Mouse (Mus musculus): ENCODE measurements around the gene Chst8.
A peak's percentile ranks its signal among the peaks of the same experiment; 100 is the strongest.

The Chst8 gene

GRCm38 (mm10) chr7:34693072-34693471, 119.4 kb downstream of the Chst8 start:
- no peaks in the 10 kb centered on the region for H3K27me3 ChIP-seq (ENCODE audit: control insufficient read depth, insufficient read depth, low read length, poor library complexity, severe bottlenecking)
- no peak for DNase-seq (ENCODE audit: low read depth, low spot score)
- no peaks in the 10 kb centered on the region for H3K36me3 ChIP-seq (ENCODE audit: control insufficient read depth, insufficient read depth, low read length, poor library complexity, severe bottlenecking)

GRCm38 (mm10) chr7:34690111-34690510, 122.4 kb downstream of the Chst8 start:
- Histone ChIP-seq H3K36me3 (ENCODE audit: control insufficient read depth, insufficient read depth, low read length, poor library complexity, severe bottlenecking) (no peaks in the 10 kb centered on the region), H3K27me3 (ENCODE audit: control insufficient read depth, insufficient read depth, low read length, poor library complexity, severe bottlenecking) (no peaks in the 10 kb centered on the region)
- DNase-seq (ENCODE audit: low read depth, low spot score): no peak

GRCm38 (mm10) chr7:34689028-34689427, 123.5 kb downstream of the Chst8 start:
- no peak for DNase-seq (ENCODE audit: low read depth, low spot score)
- Histone ChIP-seq H3K27me3 (ENCODE audit: control insufficient read depth, insufficient read depth, low read length, poor library complexity, severe bottlenecking) (no peaks in the 10 kb centered on the region), H3K36me3 (ENCODE audit: control insufficient read depth, insufficient read depth, low read length, poor library complexity, severe bottlenecking) (no peaks in the 10 kb centered on the region)

GRCm38 (mm10) chr7:34685801-34686200, 126.7 kb downstream of the Chst8 start:
- Histone ChIP-seq H3K27me3 (ENCODE audit: control insufficient read depth, insufficient read depth, low read length, poor library complexity, severe bottlenecking) (no peaks in the 10 kb centered on the region), H3K36me3 (ENCODE audit: control insufficient read depth, insufficient read depth, low read length, poor library complexity, severe bottlenecking) (no peaks in the 10 kb centered on the region)
- no peak for DNase-seq (ENCODE audit: low read depth, low spot score)

- no peaks in the 10 kb centered on the region for H3K36me3 ChIP-seq (ENCODE audit: control insufficient read depth, insufficient read depth, low read length, poor library complexity, severe bottlenecking)
- DNase-seq (ENCODE audit: low read depth, low spot score): no peak
- no peaks in the 10 kb centered on the region for H3K27me3 ChIP-seq (ENCODE audit: control insufficient read depth, insufficient read depth, low read length, poor library complexity, severe bottlenecking)
Observed at GRCm38 (mm10) chr7:34685176-34685575, 127.3 kb downstream of the Chst8 start.

GRCm38 (mm10) chr7:34680771-34681421, 131.6 kb downstream of the Chst8 start:
- H3K36me3 ChIP-seq (ENCODE audit: control insufficient read depth, insufficient read depth, low read length, poor library complexity, severe bottlenecking): no peaks in the 10 kb centered on the region
- no peak for DNase-seq (ENCODE audit: low read depth, low spot score)
- H3K27me3 ChIP-seq (ENCODE audit: control insufficient read depth, insufficient read depth, low read length, poor library complexity, severe bottlenecking): no peaks in the 10 kb centered on the region

- Histone ChIP-seq H3K36me3 (ENCODE audit: control insufficient read depth, insufficient read depth, low read length, poor library complexity, severe bottlenecking) (no peaks in the 10 kb centered on the region), H3K27me3 (ENCODE audit: control insufficient read depth, insufficient read depth, low read length, poor library complexity, severe bottlenecking) (no peaks in the 10 kb centered on the region)
- DNase-seq (ENCODE audit: low read depth, low spot score): no peak
Observed at GRCm38 (mm10) chr7:34679886-34680285, 132.6 kb downstream of the Chst8 start.

- no peaks in the 10 kb centered on the region for H3K36me3 ChIP-seq (ENCODE audit: control insufficient read depth, insufficient read depth, low read length, poor library complexity, severe bottlenecking)
- no peaks in the 10 kb centered on the region for H3K27me3 ChIP-seq (ENCODE audit: control insufficient read depth, insufficient read depth, low read length, poor library complexity, severe bottlenecking)
- peak; percentile 59 for DNase-seq (ENCODE audit: low read depth, low spot score)
Observed at GRCm38 (mm10) chr7:34675831-34676514, 136.5 kb downstream of the Chst8 start.

- DNase-seq (ENCODE audit: low read depth, low spot score): no peak
- Histone ChIP-seq H3K36me3 (ENCODE audit: control insufficient read depth, insufficient read depth, low read length, poor library complexity, severe bottlenecking) (no peaks in the 10 kb centered on the region), H3K27me3 (ENCODE audit: control insufficient read depth, insufficient read depth, low read length, poor library complexity, severe bottlenecking) (no peaks in the 10 kb centered on the region)
Observed at GRCm38 (mm10) chr7:34675120-34675790, 137.3 kb downstream of the Chst8 start.

- no peak for DNase-seq (ENCODE audit: low read depth, low spot score)
- no peaks in the 10 kb centered on the region for H3K27me3 ChIP-seq (ENCODE audit: control insufficient read depth, insufficient read depth, low read length, poor library complexity, severe bottlenecking)
- H3K36me3 ChIP-seq (ENCODE audit: control insufficient read depth, insufficient read depth, low read length, poor library complexity, severe bottlenecking): no peaks in the 10 kb centered on the region
Observed at GRCm38 (mm10) chr7:34672916-34673315, 139.6 kb downstream of the Chst8 start.

- Histone ChIP-seq H3K36me3 (ENCODE audit: control insufficient read depth, insufficient read depth, low read length, poor library complexity, severe bottlenecking) (no peaks in the 10 kb centered on the region), H3K27me3 (ENCODE audit: control insufficient read depth, insufficient read depth, low read length, poor library complexity, severe bottlenecking) (no peaks in the 10 kb centered on the region)
- peak; percentile 80 for DNase-seq (ENCODE audit: low read depth, low spot score)
Observed at GRCm38 (mm10) chr7:34671911-34672310, 140.6 kb downstream of the Chst8 start.

- H3K36me3 ChIP-seq (ENCODE audit: control insufficient read depth, insufficient read depth, low read length, poor library complexity, severe bottlenecking): no peaks in the 10 kb centered on the region
- no peak for DNase-seq (ENCODE audit: low read depth, low spot score)
- H3K27me3 ChIP-seq (ENCODE audit: control insufficient read depth, insufficient read depth, low read length, poor library complexity, severe bottlenecking): no peaks in the 10 kb centered on the region
Observed at GRCm38 (mm10) chr7:34670778-34671177, 141.7 kb downstream of the Chst8 start.

- no peaks in the 10 kb centered on the region for H3K36me3 ChIP-seq (ENCODE audit: control insufficient read depth, insufficient read depth, low read length, poor library complexity, severe bottlenecking)
- no peak for DNase-seq (ENCODE audit: low read depth, low spot score)
Observed at GRCm38 (mm10) chr7:34669336-34669735, 143.2 kb downstream of the Chst8 start.

GRCm38 (mm10) chr7:34667874-34668273, 144.6 kb downstream of the Chst8 start:
- Histone ChIP-seq H3K27me3 (ENCODE audit: control insufficient read depth, insufficient read depth, low read length, poor library complexity, severe bottlenecking) (no peaks in the 10 kb centered on the region), H3K36me3 (ENCODE audit: control insufficient read depth, insufficient read depth, low read length, poor library complexity, severe bottlenecking) (no peaks in the 10 kb centered on the region)
- no peak for DNase-seq (ENCODE audit: low read depth, low spot score)

More at GRCm38 (mm10) chr7:34669336-34669735, 143.2 kb downstream of the Chst8 start:
- H3K27me3 ChIP-seq (ENCODE audit: control insufficient read depth, insufficient read depth, low read length, poor library complexity, severe bottlenecking): no peaks in the 10 kb centered on the region

- no peak for DNase-seq (ENCODE audit: low read depth, low spot score)
- H3K36me3 ChIP-seq (ENCODE audit: control insufficient read depth, insufficient read depth, low read length, poor library complexity, severe bottlenecking): no peaks in the 10 kb centered on the region
- no peaks in the 10 kb centered on the region for H3K27me3 ChIP-seq (ENCODE audit: control insufficient read depth, insufficient read depth, low read length, poor library complexity, severe bottlenecking)
Observed at GRCm38 (mm10) chr7:34663145-34663544, 149.4 kb downstream of the Chst8 start.
